Mouse (Mus musculus) stomach, postnatal 0 days (tissue): ENCODE results near the gene Mrps35.

Source experiments
- CTCF ChIP-seq: IDR thresholded peaks from 2 replicates; pipeline ENCODE4 v1.5.1; 2016; ENCODE audit warnings: antibody characterized with exemption, low read depth, mild to moderate bottlenecking, moderate library complexity
- EP300 ChIP-seq: optimal IDR thresholded peaks from 2 replicates; pipeline ENCODE3; 2016; ENCODE audit warnings: antibody characterized with exemption

DNA sequence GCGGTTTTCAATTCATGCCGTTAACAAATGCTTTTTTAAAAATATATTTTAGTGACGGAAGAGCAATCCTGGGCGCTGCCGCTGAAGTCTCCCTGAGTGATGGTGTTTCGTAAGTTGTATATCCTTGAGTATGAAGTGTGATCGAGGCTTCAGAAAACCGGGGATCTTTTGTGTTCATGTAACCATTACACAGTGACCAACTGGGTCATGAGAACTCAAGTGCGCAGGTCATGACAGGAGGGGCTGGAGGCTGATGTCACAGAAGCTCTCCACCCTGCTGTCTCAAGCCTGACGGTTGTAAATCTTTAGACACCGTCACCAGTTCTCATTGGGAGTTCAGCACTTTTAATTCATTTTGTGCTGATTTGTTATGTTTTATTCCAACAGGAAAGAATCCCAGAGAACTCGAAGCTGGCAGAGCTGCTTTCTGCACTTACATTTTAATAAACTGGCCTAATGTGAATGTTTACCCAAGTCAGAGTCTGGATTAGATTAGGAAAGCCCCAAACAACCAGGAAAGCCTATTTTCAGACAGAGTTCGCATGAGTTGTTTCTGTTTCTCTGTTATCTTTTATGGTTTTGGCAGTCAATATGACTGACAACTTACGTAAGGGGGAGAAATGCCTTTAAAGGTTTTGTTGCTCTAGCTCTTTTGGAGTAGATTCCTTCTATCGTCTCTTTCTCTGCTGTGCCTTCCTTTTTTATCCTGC, 31.6 kb upstream of the Mrps35 start:
- TF ChIP-seq CTCF, result no peak
- no peak for TF ChIP-seq EP300
